Mouse (Mus musculus) lung, embryonic 15.5 days (tissue): ENCODE data around the gene Pam. TPM values are rescaled to one million over a fixed set of nuclear protein-coding genes. Genes with fewer than 3 reads are reported as not detected.

ENCODE experiments used
- ATAC-seq: fragments of 200-750 bp; cut with Nextera tagmentation; 2 replicates; pipeline ENCODE4 v1.8.0; 2017; ENCODE audit warnings: moderate number of reproducible peaks, borderline replicate concordance; ENCODE audit not compliant: low FRiP score, low TSS enrichment; ENCODE audit errors: extremely low read depth
- H3K27ac ChIP-seq: fragments of 300-500 bp; sonication (generic); 2 replicates; pipeline ENCODE4 v1.5.1; 2015; ENCODE audit warnings: moderate library complexity, mild to moderate bottlenecking, inconsistent platforms
- H3K27me3 ChIP-seq: fragments of 300-500 bp; sonication (generic); 2 replicates; pipeline ENCODE4 v1.6.1; 2015; ENCODE audit warnings: inconsistent platforms
- H3K36me3 ChIP-seq: fragments of 300-500 bp; sonication (generic); 2 replicates; pipeline ENCODE4 v1.6.1; 2015; ENCODE audit warnings: inconsistent platforms
- H3K4me1 ChIP-seq: fragments of 300-500 bp; sonication (generic); 2 replicates; pipeline ENCODE4 v1.6.1; 2015; ENCODE audit warnings: inconsistent platforms
- H3K4me2 ChIP-seq: fragments of 300-500 bp; sonication (generic); 2 replicates; pipeline ENCODE4 v1.6.1; 2015; ENCODE audit warnings: inconsistent platforms, mild to moderate bottlenecking, moderate library complexity
- H3K4me3 ChIP-seq: fragments of 300-500 bp; sonication (generic); 2 replicates; pipeline ENCODE4 v1.5.1; 2015; ENCODE audit warnings: mild to moderate bottlenecking, inconsistent platforms
- H3K9ac ChIP-seq: fragments of 300-500 bp; sonication (generic); 2 replicates; pipeline ENCODE4 v1.6.1; 2015; ENCODE audit warnings: inconsistent platforms
- H3K9me3 ChIP-seq: fragments of 300-500 bp; sonication (generic); 2 replicates; pipeline ENCODE4 v1.6.1; 2016; ENCODE audit warnings: inconsistent platforms
- WGBS: fragments of 180-500 bp; shearing (Covaris S2); methylation state at CpG from one replicate; pipeline ENCODE4 v1.1.7; 2015; 5-methylcytosine and 5-hydroxymethylcytosine counted together
- polyA plus RNA-seq: library from polyadenylated mRNA; unstranded; fragments of >200 nt; fragmentation: Nextera tagmentation; extraction: Ambion mirVana; gene quantifications from 2 replicates; pipeline ENCODE4 v1.2.1, GENCODE M21; 2015

The Pam gene
- polyA plus RNA-seq, 1 experiment from 2014 or later = 52.7 TPM

DNA sequence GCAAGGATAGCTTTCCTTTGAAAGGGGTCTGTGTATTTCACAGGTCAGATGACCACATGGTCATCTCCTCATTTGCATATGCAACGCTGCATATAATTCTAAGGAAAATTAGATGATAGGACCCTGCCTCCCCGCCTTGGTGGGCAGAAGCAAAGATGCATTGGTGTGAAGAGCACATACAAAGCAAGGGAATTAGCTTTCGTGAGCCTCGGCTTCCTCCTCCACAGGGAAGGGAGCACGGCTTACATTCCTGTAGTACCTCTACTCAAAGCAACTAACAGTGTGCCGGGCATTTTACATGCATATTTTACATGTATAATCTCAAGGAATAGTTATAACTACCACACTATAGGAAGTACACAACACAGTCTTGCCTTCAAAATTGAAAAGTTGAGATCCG lies 16.7 kb downstream of the Pam start:
- Histone ChIP-seq H3K4me1 (peaks cover 30% of the 10 kb centered on the region), H3K9me3 (no peaks in the 10 kb centered on the region), H3K4me2 (no peak overlapping the region), H3K27ac (no peak overlapping the region), H3K9ac (no peak overlapping the region), H3K4me3 (no peak overlapping the region), H3K27me3 (no peaks in the 10 kb centered on the region), H3K36me3 (no peaks in the 10 kb centered on the region)
- WGBS = 91% methylated on average over 7 of the region's 7 CpGs
- no peak for ATAC-seq

DNA sequence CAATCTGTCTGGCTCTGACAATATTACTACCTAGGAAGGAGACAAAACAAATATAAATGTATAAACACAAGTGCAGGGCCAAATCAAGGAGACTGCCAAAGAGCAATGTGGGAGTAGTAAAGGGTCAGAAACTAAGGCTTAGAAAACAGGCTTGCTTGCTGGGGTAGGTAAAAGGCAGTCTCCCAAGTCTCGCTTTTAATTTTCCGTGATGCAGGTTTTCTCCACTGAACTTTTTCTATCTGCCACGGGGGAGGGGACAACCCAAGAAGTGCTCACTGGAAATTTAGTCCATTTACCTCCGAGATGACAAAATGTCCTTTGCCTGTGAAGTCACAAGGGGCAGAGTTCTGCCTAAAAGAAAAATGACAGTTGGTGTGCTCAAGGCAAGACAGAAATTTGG lies 21.6 kb downstream of the Pam start:
- no peak overlapping the region for H3K4me3 ChIP-seq
- no peak overlapping the region for H3K9ac ChIP-seq
- no peaks in the 10 kb centered on the region for H3K27me3 ChIP-seq
- peaks cover 6% of the 10 kb centered on the region; the same call in 1 of the 2 replicates for H3K4me1 ChIP-seq
- no peak for ATAC-seq
- H3K36me3 ChIP-seq = no peaks in the 10 kb centered on the region
- WGBS = 56% methylated on average over 4 of the region's 4 CpGs
- H3K4me2 ChIP-seq = no peak overlapping the region
- no peaks in the 10 kb centered on the region for H3K9me3 ChIP-seq
- H3K27ac ChIP-seq = no peak overlapping the region

DNA sequence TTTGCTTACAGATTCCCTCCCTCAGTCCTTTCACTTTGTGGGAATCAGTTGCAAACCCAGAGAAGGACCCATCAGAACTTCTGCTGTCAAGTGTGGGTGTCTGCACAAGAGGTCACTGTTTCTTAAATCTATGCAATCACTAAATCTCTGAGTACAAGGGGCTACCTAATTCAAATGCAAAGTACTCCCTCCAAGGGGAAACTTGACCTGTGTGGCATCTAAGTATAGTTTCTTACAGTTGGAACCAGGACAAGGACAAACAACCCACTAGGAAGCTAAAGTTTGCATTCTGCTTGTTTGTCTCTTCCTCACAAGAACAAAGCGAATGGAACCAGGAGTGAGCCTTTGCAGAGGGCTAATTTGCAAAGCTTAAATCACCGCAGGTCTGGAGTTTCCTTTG lies 22.3 kb downstream of the Pam start:
- WGBS = 72% methylated on average over 2 of the region's 2 CpGs
- H3K36me3 ChIP-seq = no peaks in the 10 kb centered on the region

DNA sequence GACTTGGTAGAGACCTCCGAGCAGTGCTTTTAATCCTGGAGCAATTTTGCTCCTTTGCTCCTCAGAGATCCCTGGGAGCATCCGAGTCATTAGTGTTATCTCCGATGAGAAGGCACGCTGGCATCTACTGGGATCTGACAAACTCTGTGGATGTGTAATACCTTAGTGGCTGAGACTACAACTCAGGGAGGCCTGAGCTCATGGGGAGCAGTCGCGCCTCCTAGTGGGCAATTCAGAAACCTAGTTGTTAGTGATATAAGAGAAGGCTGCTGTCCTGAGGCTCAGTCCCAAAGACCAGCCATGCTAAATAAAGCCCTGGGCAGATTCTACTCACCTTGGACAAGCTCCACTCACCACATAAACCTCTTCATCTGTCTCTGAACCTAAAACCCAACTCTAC lies 23.4 kb downstream of the Pam start:
- 59% methylated on average over 6 of the region's 6 CpGs for WGBS
- 0 out of 2 replicates have a peak, but pooled peaks cover 4% of the 10 kb centered on the region for H3K9me3 ChIP-seq
- H3K36me3 ChIP-seq = no peaks in the 10 kb centered on the region
- no peak overlapping the region for H3K4me2 ChIP-seq
- H3K9ac ChIP-seq = no peak overlapping the region
- H3K4me3 ChIP-seq = no peak overlapping the region
- H3K4me1 ChIP-seq = peaks cover 6% of the 10 kb centered on the region; the same call in 1 of the 2 replicates
- ATAC-seq = no peak
- no peaks in the 10 kb centered on the region for H3K27me3 ChIP-seq
- H3K27ac ChIP-seq = no peak overlapping the region

More for the DNA sequence above, 22.3 kb downstream of the Pam start:
- no peak overlapping the region for H3K4me2 ChIP-seq
- no peaks in the 10 kb centered on the region for H3K9me3 ChIP-seq
- H3K27ac ChIP-seq = no peak overlapping the region
- H3K9ac ChIP-seq = no peak overlapping the region
- no peak for ATAC-seq
- H3K27me3 ChIP-seq = no peaks in the 10 kb centered on the region
- no peak overlapping the region for H3K4me3 ChIP-seq
- peaks cover 6% of the 10 kb centered on the region; the same call in 1 of the 2 replicates for H3K4me1 ChIP-seq

DNA sequence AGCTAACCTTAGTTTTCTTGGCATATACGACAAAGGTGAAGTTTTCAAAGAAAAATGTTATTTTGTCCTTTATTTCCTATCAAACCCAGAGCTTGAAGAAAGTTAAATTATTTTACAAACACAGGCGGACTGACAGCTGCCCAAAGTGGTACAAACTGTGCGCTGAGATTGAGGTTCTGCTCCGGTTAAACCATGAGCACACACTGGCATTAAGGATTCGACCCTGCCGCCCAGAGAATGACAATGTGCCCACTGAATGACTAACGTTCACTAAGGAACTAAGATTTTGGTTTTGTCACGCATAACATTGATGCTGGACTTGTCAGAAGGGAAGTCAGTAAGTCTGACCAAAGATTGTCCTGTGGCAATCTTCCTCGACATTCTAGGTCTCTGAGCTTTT lies 24.0 kb downstream of the Pam start:
- WGBS = 85% methylated on average over 9 of the region's 9 CpGs
- no peak overlapping the region for H3K4me2 ChIP-seq
- H3K27ac ChIP-seq = no peak overlapping the region

DNA sequence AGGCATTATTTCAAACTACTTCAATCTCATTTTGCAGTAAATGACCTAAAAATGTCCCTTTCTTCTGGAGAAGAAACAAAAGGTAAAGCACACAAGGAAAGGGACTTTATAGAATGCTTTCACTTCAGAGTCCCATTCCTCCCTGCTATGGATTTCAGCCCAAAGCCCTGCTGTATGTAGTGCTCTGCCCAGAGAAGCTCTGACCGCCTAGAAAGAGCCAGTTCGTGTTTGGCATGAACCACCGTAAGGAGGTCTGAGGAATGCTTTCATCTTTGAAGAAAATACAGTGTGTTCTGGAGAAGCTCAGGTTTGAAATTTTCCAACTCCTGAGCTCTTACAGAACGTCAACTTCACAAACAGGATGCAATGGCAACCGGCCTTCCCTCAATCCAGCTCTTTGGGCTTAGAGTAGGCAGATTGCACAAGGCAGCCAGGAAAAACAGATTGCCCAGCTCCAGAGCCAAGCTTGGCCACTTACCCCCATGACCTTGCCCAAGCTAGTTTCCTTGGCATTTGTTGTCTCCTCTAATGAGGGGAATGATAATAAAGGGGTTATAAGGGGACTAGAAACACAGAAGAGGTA lies 24.6 kb downstream of the Pam start:
- Histone ChIP-seq H3K4me2 (no peak overlapping the region), H3K27me3 (no peaks in the 10 kb centered on the region), H3K9me3 (0 out of 2 replicates have a peak, but pooled peaks cover 4% of the 10 kb centered on the region), H3K4me3 (no peak overlapping the region), H3K9ac (no peak overlapping the region), H3K27ac (peak overlapping the region; percentile 10; the same call in 1 of the 2 replicates), H3K36me3 (no peaks in the 10 kb centered on the region), H3K4me1 (peaks cover 6% of the 10 kb centered on the region; the same call in 1 of the 2 replicates)
- WGBS = 58% methylated on average over 5 of the region's 5 CpGs
- ATAC-seq = no peak

More for the DNA sequence above, 24.0 kb downstream of the Pam start:
- no peak for ATAC-seq
- Histone ChIP-seq H3K4me1 (peaks cover 6% of the 10 kb centered on the region; the same call in 1 of the 2 replicates), H3K9me3 (0 out of 2 replicates have a peak, but pooled peaks cover 4% of the 10 kb centered on the region), H3K9ac (no peak overlapping the region), H3K27me3 (no peaks in the 10 kb centered on the region), H3K4me3 (no peak overlapping the region), H3K36me3 (no peaks in the 10 kb centered on the region)

DNA sequence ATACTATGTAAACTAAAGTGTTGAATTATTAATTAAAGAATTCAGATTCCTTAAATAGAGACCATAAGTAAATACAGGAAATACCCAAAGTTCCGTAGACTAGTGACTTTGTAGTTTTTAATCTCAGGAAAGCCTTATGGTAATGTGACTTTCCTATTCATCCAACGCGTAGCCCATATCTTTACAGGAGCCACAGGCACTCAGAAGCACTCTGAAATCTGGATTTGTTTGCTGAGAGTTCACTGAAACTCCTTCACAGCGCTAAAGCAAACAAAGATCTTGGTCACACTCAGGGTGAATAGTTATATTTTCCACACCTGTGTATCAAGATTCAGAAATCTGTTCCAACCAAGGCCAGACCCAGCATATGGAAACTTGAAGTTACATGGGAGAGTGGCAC lies 27.3 kb downstream of the Pam start:
- no peak overlapping the region for H3K9ac ChIP-seq
- H3K36me3 ChIP-seq = no peaks in the 10 kb centered on the region
- H3K9me3 ChIP-seq = 0 out of 2 replicates have a peak, but pooled peaks cover 4% of the 10 kb centered on the region
- H3K27me3 ChIP-seq = no peaks in the 10 kb centered on the region
- WGBS = 65% methylated on average over 4 of the region's 4 CpGs
- no peak overlapping the region for H3K27ac ChIP-seq
- 0 out of 2 replicates have a peak, but pooled peaks cover under 1% of the 10 kb centered on the region for H3K4me1 ChIP-seq
- no peak overlapping the region for H3K4me2 ChIP-seq
- ATAC-seq = peak; percentile 52; the same call in 1 of the 2 replicates
- no peak overlapping the region for H3K4me3 ChIP-seq

DNA sequence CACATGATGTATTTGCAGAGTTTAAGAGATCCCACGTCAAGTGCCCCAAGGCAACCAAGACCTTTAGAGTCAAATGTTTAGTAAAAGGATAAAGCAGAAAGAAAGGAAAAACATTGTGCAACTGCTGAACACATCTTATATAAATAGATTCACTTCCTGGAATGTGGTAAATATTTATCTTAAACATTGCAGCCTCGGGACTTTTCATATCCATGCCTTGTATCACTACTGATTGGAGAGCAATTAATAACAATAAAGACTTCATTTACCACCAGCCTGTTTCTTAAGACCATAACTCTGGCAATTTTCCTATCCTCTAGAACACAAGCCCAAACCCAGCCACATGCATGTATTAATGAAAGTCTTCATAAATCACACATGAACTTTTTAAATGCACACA lies 33.4 kb downstream of the Pam start:
- peak; percentile 76; the same call in 1 of the 2 replicates for ATAC-seq
- H3K27me3 ChIP-seq = no peaks in the 10 kb centered on the region
- H3K9me3 ChIP-seq = no peaks in the 10 kb centered on the region
- 5% methylated on average over 2 of the region's 2 CpGs for WGBS
- H3K4me2 ChIP-seq = no peak overlapping the region
- no peaks in the 10 kb centered on the region for H3K36me3 ChIP-seq
- H3K4me1 ChIP-seq = peaks cover 20% of the 10 kb centered on the region
- no peak overlapping the region for H3K27ac ChIP-seq
- H3K9ac ChIP-seq = no peak overlapping the region
- H3K4me3 ChIP-seq = no peak overlapping the region

DNA sequence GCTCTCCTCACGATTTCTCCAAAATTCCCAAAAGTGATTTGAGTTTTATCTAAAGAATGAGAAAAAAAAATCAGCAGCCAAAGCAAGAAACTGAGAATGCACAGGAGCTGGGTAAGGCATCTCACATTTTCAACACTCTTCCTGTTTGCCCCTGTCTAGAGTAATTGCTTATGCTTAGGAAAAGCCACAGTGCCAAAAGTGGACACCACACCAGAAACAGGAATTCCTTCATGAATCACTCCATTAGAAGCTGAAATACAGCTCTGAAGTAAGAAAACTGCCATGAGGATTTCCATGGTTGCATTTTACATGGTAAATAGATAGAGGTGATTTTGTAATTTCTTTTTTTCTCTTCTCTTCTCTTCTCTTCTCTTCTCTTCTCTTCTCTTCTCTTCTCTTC lies 36.0 kb downstream of the Pam start:
- Histone ChIP-seq H3K4me1 (peaks cover 20% of the 10 kb centered on the region), H3K27ac (no peak overlapping the region), H3K4me2 (no peak overlapping the region), H3K9ac (no peak overlapping the region), H3K4me3 (no peak overlapping the region), H3K36me3 (no peaks in the 10 kb centered on the region), H3K27me3 (no peaks in the 10 kb centered on the region), H3K9me3 (no peaks in the 10 kb centered on the region)
- WGBS = 68% methylated on average over 1 of the region's 1 CpGs
- ATAC-seq = no peak

DNA sequence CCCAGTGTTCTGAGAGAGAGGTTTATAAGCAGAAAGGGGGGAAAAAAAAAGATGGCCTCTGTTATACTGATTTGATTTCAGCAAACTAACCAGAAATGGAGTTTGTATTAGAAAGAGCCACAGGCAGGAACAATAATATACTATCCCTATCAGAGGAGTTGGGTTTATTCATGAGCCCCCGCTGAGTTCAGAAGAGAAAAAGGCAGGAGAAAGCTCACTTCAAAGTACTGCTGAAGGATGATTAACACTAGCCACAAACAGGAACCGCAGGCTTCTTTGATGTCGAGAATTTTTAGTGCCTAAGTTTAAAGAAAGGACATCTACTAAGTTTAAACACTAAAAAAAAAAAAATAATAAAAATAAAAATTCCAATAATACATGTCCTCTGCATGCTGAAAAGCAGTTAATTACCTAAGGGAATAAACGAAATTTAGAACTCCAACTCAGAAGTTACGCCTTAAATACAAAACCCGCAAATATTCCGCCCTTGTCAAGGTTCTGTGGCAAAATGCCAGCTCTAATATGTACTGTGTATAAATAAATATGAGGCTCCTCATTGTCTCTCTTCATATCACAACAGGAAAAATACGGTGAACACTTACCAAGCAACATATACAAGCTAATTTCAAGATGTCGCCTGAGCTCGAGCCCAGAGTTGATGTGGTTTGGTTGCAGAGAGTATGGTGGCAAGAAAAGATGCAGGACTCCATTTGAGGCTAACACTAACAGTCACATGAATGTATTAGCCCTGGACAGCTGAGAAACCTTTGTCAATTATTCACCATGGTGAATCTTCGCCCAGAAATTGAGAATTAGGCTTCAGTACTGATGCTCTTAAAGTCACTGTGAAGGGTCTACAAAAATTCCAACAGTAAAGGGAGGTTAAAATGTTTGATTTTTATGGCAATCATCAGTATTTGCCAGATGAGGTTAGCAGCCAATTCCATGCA lies 38.2 kb downstream of the Pam start:
- Histone ChIP-seq H3K9me3 (no peaks in the 10 kb centered on the region), H3K36me3 (no peaks in the 10 kb centered on the region), H3K27me3 (no peaks in the 10 kb centered on the region), H3K9ac (no peak overlapping the region), H3K4me3 (no peak overlapping the region), H3K4me1 (peaks cover 12% of the 10 kb centered on the region; the same call in 1 of the 2 replicates), H3K4me2 (no peak overlapping the region), H3K27ac (no peak overlapping the region)
- whole genome bisulfite sequencing = 46% methylated on average over 11 of the region's 11 CpGs
- no peak for ATAC-seq

DNA sequence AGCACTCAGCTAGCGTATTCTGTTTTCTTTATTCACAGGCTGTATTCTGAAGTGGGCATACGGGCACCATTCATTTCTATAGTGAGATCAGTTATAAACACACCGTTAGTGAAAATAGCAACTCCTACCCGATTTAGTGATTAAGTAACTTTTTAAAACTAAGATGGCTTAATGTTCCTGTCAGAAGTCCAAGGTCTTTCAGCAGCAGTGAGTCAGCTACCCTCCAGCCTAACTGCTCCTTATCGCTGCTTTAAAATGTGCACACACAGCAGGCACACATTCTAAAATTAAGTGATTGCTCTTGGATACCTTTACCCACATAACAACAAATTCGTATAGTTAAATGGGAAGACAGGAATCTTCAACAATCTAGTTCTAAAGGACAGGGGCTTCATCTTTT lies 39.2 kb downstream of the Pam start:
- H3K27ac ChIP-seq = no peak overlapping the region
- 58% methylated on average over 6 of the region's 6 CpGs for WGBS

DNA sequence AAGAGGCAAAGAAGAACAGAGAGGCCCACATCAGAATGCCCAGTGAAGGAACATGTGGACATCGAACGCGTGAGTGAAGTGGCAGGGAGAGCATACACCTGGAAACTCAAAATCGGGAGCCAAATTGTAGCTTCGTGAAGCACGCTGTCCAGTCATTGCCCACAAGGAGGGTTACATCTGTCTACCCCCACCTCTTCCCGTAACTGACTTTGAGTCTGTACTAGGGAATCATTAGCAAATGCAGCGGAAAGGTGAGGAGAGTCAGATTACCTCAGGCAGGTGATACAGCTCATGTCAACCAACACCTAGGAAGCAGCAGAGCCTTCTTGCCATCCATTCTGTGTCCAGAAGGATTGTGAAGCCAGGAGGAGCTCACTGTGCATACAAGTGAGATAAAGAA lies 39.9 kb downstream of the Pam start:
- Histone ChIP-seq H3K27me3 (no peaks in the 10 kb centered on the region), H3K4me3 (no peak overlapping the region), H3K4me1 (peaks cover 8% of the 10 kb centered on the region; the same call in 1 of the 2 replicates), H3K9me3 (no peaks in the 10 kb centered on the region), H3K4me2 (no peak overlapping the region), H3K9ac (no peak overlapping the region), H3K36me3 (no peaks in the 10 kb centered on the region), H3K27ac (no peak overlapping the region)
- no peak for ATAC-seq
- 84% methylated on average over 8 of the region's 8 CpGs for WGBS

More for the DNA sequence above, 39.2 kb downstream of the Pam start:
- Histone ChIP-seq H3K4me2 (no peak overlapping the region), H3K36me3 (no peaks in the 10 kb centered on the region), H3K9me3 (no peaks in the 10 kb centered on the region), H3K4me1 (peaks cover 5% of the 10 kb centered on the region; the same call in 1 of the 2 replicates), H3K27me3 (no peaks in the 10 kb centered on the region), H3K9ac (no peak overlapping the region), H3K4me3 (no peak overlapping the region)
- no peak for ATAC-seq
